Mouse (Mus musculus): ENCODE data around the gene Chmp6. TPM values are rescaled to one million over a fixed set of nuclear protein-coding genes. Genes with fewer than 3 reads are reported as not detected.

Chmp6 gene
- polyA plus RNA-seq (2012; fragmentation: generic; extraction: Trizol), result 60.5 TPM

DNA sequence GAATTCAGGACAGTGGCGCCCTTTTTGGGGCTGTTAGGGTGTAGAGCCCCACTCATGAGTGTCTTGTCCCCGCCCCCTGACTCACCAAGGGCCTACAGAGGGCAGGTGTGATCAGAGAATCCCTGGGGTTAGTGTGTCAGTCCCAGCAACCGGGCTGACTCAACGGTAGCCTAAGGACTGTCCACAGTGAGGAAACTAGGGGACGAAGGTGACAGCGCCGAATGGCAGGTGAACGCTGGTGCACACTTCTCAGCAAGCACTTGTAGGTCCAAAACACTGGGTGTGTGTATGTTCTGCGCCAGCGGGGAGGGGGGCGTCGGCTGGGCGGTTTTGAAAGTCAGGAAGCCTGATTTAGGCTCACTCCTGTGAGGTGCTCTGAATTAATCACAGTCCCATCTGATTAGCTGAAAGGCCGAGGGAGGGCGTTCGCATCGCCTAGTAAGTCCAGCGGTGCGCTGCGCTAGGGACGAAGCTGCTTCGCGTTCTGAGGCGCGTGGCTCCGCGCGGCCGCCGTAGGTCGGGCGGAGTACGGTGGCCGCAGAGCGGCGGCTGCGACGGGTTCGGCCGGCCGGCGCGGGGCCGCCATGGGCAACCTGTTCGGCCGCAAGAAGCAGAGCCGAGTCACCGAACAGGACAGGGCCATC lies at the start of gene Chmp6:
Chmp6 (plus strand) TSS at position 151 of the 644 bp plus-strand sequence.
- peak within 1 kb of the TSS; percentile 86 for H3K4me3 ChIP-seq
- TF ChIP-seq SRF (IDR thresholded peaks at IDR 0.05; ENCODE audit: control insufficient read depth, insufficient read length, low read depth) (peak; percentile 65), USF1 (IDR thresholded peaks at IDR 0.05; ENCODE audit: low read depth) (no peak), MYOG (IDR thresholded peaks at IDR 0.05; ENCODE audit: control insufficient read depth in 1 of 3, insufficient read depth in 1 of 3, insufficient read length in 2 of 3, low read depth in 2 of 3) (peak in 2 of 3 experiments; percentile 2 to 57), POLR2A (IDR thresholded peaks at IDR 0.05; ENCODE audit: insufficient read length, low read depth) (peak; percentile 51), POLR2AphosphoS2 (IDR thresholded peaks at IDR 0.05; ENCODE audit: insufficient read length, low read depth) (peak; percentile 61), TCF12 (IDR thresholded peaks at IDR 0.05; ENCODE audit: insufficient read depth, poor library complexity, severe bottlenecking) (no peak), CEBPB (IDR thresholded peaks at IDR 0.05; ENCODE audit: insufficient read depth, poor library complexity, severe bottlenecking) (no peak), MYOD1 (IDR thresholded peaks at IDR 0.05; ENCODE audit: control insufficient read depth in 1 of 3, insufficient read length in 2 of 3, low read depth in 2 of 3) (no peak)

DNA sequence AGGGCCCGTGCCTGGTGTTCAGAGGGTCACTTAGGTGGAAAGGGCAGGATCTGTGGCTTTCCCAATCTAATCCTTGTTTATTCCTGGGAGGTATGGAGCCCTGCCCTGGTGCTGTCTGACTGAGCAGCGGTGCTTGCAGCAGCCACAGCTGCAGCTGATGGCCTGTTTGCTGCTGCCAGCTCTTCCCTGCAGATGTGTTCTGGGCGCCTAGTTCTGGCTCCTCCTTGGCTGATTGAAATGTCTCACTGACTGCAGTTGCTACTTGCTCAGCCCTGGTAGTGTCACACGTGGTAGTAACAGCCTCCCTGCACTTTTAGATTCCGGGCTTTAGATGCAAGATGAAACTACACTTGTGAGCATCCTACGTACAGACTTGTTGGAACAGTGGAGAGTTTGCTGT lies 46.4 kb upstream of the Chmp6 start:
- Histone ChIP-seq H3K4me3 (no peak overlapping the region), H3K4me2 (ENCODE audit: low read depth) (no peak overlapping the region), H3K79me2 (ENCODE audit: control insufficient read depth, insufficient read depth) (no peaks in the 10 kb centered on the region), H3K27me3 (ENCODE audit: control insufficient read depth, insufficient read depth, insufficient read length) (no peaks in the 10 kb centered on the region), H3K36me3 (ENCODE audit: control insufficient read depth, insufficient read depth) (peaks cover 33% of the 10 kb centered on the region), H3ac (ENCODE audit: control insufficient read depth, insufficient read length) (no peak overlapping the region)
- no peak for TF ChIP-seq MAX (IDR thresholded peaks at IDR 0.05; ENCODE audit: low read depth)
- no peak for TF ChIP-seq SRF (IDR thresholded peaks at IDR 0.05; ENCODE audit: control insufficient read depth, insufficient read length, low read depth)
- TF ChIP-seq REST (IDR thresholded peaks at IDR 0.05; ENCODE audit: insufficient read depth, insufficient read length), result no peak
- no peak for TF ChIP-seq E2F4 (IDR thresholded peaks at IDR 0.05; ENCODE audit: insufficient read depth)
- TF ChIP-seq POLR2A (IDR thresholded peaks at IDR 0.05; ENCODE audit: insufficient read length, low read depth), result no peak
- TF ChIP-seq TCF12 (IDR thresholded peaks at IDR 0.05; ENCODE audit: insufficient read depth, poor library complexity, severe bottlenecking), result no peak
- no peak for TF ChIP-seq POLR2AphosphoS2 (IDR thresholded peaks at IDR 0.05; ENCODE audit: insufficient read length, low read depth)
- no peak for TF ChIP-seq MYOD1 (IDR thresholded peaks at IDR 0.05; ENCODE audit: control insufficient read depth in 1 of 3, insufficient read length in 2 of 3, low read depth in 2 of 3)
- no peak for TF ChIP-seq USF1 (IDR thresholded peaks at IDR 0.05; ENCODE audit: low read depth)
- no peak for TF ChIP-seq MYOG (IDR thresholded peaks at IDR 0.05; ENCODE audit: control insufficient read depth in 1 of 3, insufficient read depth in 1 of 3, insufficient read length in 2 of 3, low read depth in 2 of 3)
- no peak for TF ChIP-seq CEBPB (IDR thresholded peaks at IDR 0.05; ENCODE audit: insufficient read depth, poor library complexity, severe bottlenecking)
- TF ChIP-seq TCF3 (IDR thresholded peaks at IDR 0.05; ENCODE audit: insufficient read length, low read depth), result no peak

More for the DNA sequence above, at the start of gene Chmp6:
- peaks cover 14% of the 10 kb centered on the region for H3K79me2 ChIP-seq (ENCODE audit: control insufficient read depth, insufficient read depth)
- H3K4me2 ChIP-seq (ENCODE audit: low read depth), result peak within 1 kb of the TSS; percentile 99
- H3ac ChIP-seq (ENCODE audit: control insufficient read depth, insufficient read length), result peak within 1 kb of the TSS; percentile 54
- no peaks in the 10 kb centered on the region for H3K27me3 ChIP-seq (ENCODE audit: control insufficient read depth, insufficient read depth, insufficient read length)
- H3K36me3 ChIP-seq (ENCODE audit: control insufficient read depth, insufficient read depth), result peaks cover 7% of the 10 kb centered on the region

DNA sequence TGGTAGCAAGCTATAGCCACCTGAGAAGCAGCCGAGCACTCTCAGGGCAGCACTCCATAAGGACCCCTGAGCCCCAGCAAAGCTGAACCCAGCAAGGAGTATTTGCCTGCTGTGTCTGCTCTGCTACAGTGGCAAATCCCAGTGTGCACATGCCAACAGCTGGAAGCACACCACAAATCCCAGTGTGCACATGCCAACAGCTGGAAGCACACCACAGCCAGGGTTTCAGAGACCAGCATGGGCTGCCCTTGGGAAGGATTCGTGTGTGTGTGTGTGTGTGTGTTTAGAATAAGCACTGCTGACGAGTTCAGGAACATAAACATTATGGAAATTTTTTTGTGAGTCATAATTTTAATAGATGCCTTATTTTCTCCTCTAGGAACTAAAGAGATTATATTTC lies 45.1 kb upstream of the Chmp6 start:
- no peak overlapping the region for H3K4me2 ChIP-seq (ENCODE audit: low read depth)
- TF ChIP-seq E2F4 (IDR thresholded peaks at IDR 0.05; ENCODE audit: insufficient read depth), result no peak
- no peak for TF ChIP-seq CEBPB (IDR thresholded peaks at IDR 0.05; ENCODE audit: insufficient read depth, poor library complexity, severe bottlenecking)
- peak in 1 of 3 experiments; percentile 24 for TF ChIP-seq MYOG (IDR thresholded peaks at IDR 0.05; ENCODE audit: control insufficient read depth in 1 of 3, insufficient read depth in 1 of 3, insufficient read length in 2 of 3, low read depth in 2 of 3)
- TF ChIP-seq POLR2AphosphoS2 (IDR thresholded peaks at IDR 0.05; ENCODE audit: insufficient read length, low read depth), result no peak
- TF ChIP-seq MYOD1 (IDR thresholded peaks at IDR 0.05; ENCODE audit: control insufficient read depth in 1 of 3, insufficient read length in 2 of 3, low read depth in 2 of 3), result peak in 2 of 3 experiments; percentile 30 to 62
- TF ChIP-seq TCF12 (IDR thresholded peaks at IDR 0.05; ENCODE audit: insufficient read depth, poor library complexity, severe bottlenecking), result no peak
- no peak for TF ChIP-seq POLR2A (IDR thresholded peaks at IDR 0.05; ENCODE audit: insufficient read length, low read depth)
- H3K27me3 ChIP-seq (ENCODE audit: control insufficient read depth, insufficient read depth, insufficient read length), result no peaks in the 10 kb centered on the region
- peaks cover 43% of the 10 kb centered on the region for H3K36me3 ChIP-seq (ENCODE audit: control insufficient read depth, insufficient read depth)
- no peak overlapping the region for H3ac ChIP-seq (ENCODE audit: control insufficient read depth, insufficient read length)
- no peak overlapping the region for H3K4me3 ChIP-seq
- H3K79me2 ChIP-seq (ENCODE audit: control insufficient read depth, insufficient read depth), result no peaks in the 10 kb centered on the region

DNA sequence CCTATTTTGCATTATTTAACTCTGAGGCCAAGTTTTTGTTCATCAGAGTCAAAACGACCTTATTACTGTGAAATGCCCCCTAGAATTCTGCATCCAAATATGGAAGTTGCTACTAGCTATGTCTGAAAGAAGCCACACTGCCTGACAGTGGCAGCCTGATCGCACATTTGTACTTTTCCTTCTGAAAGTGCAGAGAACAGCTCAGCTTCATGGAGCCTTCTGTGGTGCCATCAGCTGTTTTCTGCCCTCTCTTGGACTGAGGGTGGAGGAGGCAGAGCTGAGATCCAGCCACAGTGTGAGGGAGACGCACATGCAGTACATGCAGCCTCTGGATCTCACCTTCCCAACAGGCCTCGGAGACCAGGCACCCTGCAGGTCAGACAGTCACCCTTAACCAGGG lies 44.7 kb upstream of the Chmp6 start:
- no peak overlapping the region for H3ac ChIP-seq (ENCODE audit: control insufficient read depth, insufficient read length)
- H3K27me3 ChIP-seq (ENCODE audit: control insufficient read depth, insufficient read depth, insufficient read length), result no peaks in the 10 kb centered on the region
- no peaks in the 10 kb centered on the region for H3K79me2 ChIP-seq (ENCODE audit: control insufficient read depth, insufficient read depth)
- no peak overlapping the region for H3K4me3 ChIP-seq
- H3K36me3 ChIP-seq (ENCODE audit: control insufficient read depth, insufficient read depth), result peaks cover 43% of the 10 kb centered on the region
- no peak for TF ChIP-seq REST (IDR thresholded peaks at IDR 0.05; ENCODE audit: insufficient read depth, insufficient read length)
- TF ChIP-seq MAX (IDR thresholded peaks at IDR 0.05; ENCODE audit: low read depth), result no peak
- H3K4me2 ChIP-seq (ENCODE audit: low read depth), result no peak overlapping the region

DNA sequence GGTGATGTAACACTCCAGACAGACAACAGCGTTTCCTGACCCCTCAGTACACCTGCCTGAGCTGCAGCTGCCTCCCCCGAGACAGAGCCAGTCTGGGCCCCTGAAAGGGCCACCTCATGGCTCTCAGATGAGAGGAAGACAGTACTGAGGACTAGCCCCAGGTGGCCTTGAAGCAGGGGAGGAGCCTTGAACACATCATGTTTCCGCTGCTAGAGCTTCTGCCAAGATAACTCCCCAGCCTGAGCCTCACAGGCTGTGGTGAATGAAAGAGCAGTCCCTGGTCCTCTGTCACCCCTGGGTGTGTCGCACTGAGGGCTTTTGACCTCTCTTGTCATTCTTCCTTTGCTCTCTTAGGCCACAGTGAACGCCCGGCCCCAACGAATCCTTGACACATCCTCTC lies 42.1 kb upstream of the Chmp6 start:
- H3ac ChIP-seq (ENCODE audit: control insufficient read depth, insufficient read length), result no peak overlapping the region
- TF ChIP-seq MYOG (IDR thresholded peaks at IDR 0.05; ENCODE audit: control insufficient read depth in 1 of 3, insufficient read depth in 1 of 3, insufficient read length in 2 of 3, low read depth in 2 of 3) (no peak), MYOD1 (IDR thresholded peaks at IDR 0.05; ENCODE audit: control insufficient read depth in 1 of 3, insufficient read length in 2 of 3, low read depth in 2 of 3) (no peak), E2F4 (IDR thresholded peaks at IDR 0.05; ENCODE audit: insufficient read depth) (no peak), TCF3 (IDR thresholded peaks at IDR 0.05; ENCODE audit: insufficient read length, low read depth) (no peak), MAX (IDR thresholded peaks at IDR 0.05; ENCODE audit: low read depth) (no peak), SRF (IDR thresholded peaks at IDR 0.05; ENCODE audit: control insufficient read depth, insufficient read length, low read depth) (no peak), POLR2A (IDR thresholded peaks at IDR 0.05; ENCODE audit: insufficient read length, low read depth) (no peak), REST (IDR thresholded peaks at IDR 0.05; ENCODE audit: insufficient read depth, insufficient read length) (no peak), POLR2AphosphoS2 (IDR thresholded peaks at IDR 0.05; ENCODE audit: insufficient read length, low read depth) (no peak), TCF12 (IDR thresholded peaks at IDR 0.05; ENCODE audit: insufficient read depth, poor library complexity, severe bottlenecking) (no peak), CEBPB (IDR thresholded peaks at IDR 0.05; ENCODE audit: insufficient read depth, poor library complexity, severe bottlenecking) (no peak), USF1 (IDR thresholded peaks at IDR 0.05; ENCODE audit: low read depth) (no peak)
- no peak overlapping the region for H3K4me3 ChIP-seq
- H3K4me2 ChIP-seq (ENCODE audit: low read depth), result no peak overlapping the region
- H3K36me3 ChIP-seq (ENCODE audit: control insufficient read depth, insufficient read depth), result peaks cover 58% of the 10 kb centered on the region
- no peaks in the 10 kb centered on the region for H3K79me2 ChIP-seq (ENCODE audit: control insufficient read depth, insufficient read depth)
- no peaks in the 10 kb centered on the region for H3K27me3 ChIP-seq (ENCODE audit: control insufficient read depth, insufficient read depth, insufficient read length)
